Mouse (Mus musculus) cerebellum, adult 8-10 months (tissue): ENCODE data around the gene 1700011M02Rik.
"Not testable (repeated sequence)": the region's sequence is repeated elsewhere in the genome, so short reads cannot be mapped to it uniquely, and the experiment has no call there.

Source experiments
- DNase-seq: peaks from one replicate; pipeline ENCODE4 v3.0.0; 2022

The 1700011M02Rik gene

GRCm38 (mm10) chrX:102908587-102908986 is at the start of gene 1700011M02Rik, which contains the start of gene Dmrtc1a:
TSS of gene 1700011M02Rik (plus strand) at chrX:102908905.
TSS of gene Dmrtc1a (minus strand) at chrX:102908687.
- DNase-seq, result not testable (repeated sequence)

GRCm38 (mm10) chrX:102867871-102868270 is 40.8 kb upstream of the 1700011M02Rik start, which contains the start of gene 1700031F05Rik:
TSS of gene 1700031F05Rik (minus strand) at chrX:102867971.
- DNase-seq, result no peak

- not testable (repeated sequence) for DNase-seq
These were observed 6.1 kb downstream of the 1700011M02Rik start for GRCm38 (mm10) chrX:102914823-102915222.

DNA sequence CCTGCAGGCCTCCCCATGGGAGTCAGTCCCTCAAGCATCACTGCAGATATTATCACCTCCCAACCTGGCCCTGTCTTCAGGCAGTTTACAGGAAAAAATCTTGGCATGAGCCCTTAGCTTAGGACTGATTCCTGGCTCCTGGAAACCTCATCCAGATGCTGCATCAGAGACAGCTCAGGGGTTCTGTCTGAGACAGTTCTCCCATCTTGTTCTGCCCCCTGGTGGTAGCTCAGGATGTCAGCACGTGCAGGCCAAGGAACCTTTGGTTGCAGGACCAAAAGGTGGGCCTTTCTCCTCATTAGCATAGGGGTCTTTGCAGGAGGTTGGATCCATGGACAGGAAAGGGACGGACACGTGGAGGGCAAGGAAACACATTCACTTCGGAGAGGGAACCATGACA is 18.0 kb downstream of the 1700011M02Rik start:
- DNase-seq, result peak; percentile 12

GRCm38 (mm10) chrX:102928072-102928471 is 19.4 kb downstream of the 1700011M02Rik start, which contains the start of gene 1700018G05Rik:
TSS of gene 1700018G05Rik (plus strand) at chrX:102928372.
- DNase-seq, result not testable (repeated sequence)

- DNase-seq, result peak; percentile 29
These were observed 24.4 kb downstream of the 1700011M02Rik start for GRCm38 (mm10) chrX:102932992-102933570.

DNA sequence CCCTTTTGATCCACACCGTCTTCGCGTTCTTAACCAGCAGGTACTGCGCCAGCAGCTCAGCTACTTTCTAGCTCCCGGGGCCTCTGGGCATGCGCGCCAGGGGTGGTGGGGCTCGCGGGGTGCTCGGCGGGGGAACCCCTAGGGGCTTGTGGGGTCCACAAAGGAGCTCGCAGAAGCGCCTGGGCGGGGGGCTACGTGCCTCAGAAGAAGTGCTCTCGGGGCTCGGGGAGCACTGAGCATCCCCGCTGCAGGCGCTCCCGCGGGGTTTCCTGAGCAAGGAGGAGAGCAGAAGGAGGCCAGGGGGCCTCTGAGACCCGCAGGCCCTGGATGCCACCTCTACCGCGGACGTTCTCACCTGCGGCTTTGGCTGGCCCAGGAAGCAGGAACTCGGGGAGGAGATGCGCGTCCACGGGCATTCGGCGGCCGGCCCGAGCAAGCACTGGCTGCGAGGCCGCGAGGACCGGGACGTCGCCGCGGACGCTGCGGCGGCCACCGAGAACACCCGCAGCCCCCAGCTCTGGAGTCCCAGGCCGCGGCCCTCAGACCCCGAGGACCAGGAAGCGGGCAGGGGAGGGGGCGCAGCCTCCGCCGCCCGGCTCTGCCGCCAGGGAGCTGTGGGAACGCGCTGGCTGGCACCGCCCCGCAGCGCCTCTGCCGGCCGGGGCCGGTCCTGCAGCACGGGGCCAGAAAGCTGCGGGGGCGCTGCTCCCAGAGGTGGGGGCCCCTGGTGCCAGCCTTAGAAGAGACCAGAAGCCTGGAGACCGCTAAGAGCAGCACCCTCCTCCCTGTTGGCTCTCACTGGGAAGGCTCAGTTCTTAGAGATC is 25.1 kb downstream of the 1700011M02Rik start:
- DNase-seq, result peak; percentile 64

- no peak for DNase-seq
These were observed 25.7 kb downstream of the 1700011M02Rik start for GRCm38 (mm10) chrX:102934395-102934764.

GRCm38 (mm10) chrX:102936743-102937142 is 28.0 kb downstream of the 1700011M02Rik start:
- DNase-seq, result no peak

DNA sequence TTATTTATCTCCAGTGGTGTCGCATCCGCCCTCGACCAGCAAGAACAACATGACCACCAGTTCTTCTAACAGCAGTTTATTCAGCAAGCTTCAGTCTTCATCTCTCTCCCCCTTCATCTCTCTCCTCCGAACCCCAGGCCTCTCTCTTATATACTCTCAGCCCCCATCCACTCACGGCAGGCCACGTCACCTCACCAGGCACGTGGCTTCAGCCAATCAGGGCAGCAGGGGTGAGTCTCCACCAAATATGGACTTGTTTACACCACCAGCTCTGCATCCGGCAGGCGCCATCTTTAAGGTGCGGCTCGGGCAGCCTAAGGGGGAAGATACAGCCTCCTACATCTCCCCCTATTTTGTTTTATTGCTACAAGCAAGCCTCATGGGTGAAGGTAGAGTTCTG is 41.4 kb downstream of the 1700011M02Rik start:
- DNase-seq, result not testable (repeated sequence)

GRCm38 (mm10) chrX:102958917-102959316 is 50.2 kb downstream of the 1700011M02Rik start:
- DNase-seq, result peak; percentile 17
